Mouse (Mus musculus) brain, embryonic 18.5 days (tissue): Measurements from ENCODE around the gene Kdm6b.

Experiments
- DNase-seq: peaks from one replicate; pipeline ENCODE4 v3.0.0-alpha.2; 2012; ENCODE audit warnings: low read depth, low spot score

Kdm6b gene

DNA sequence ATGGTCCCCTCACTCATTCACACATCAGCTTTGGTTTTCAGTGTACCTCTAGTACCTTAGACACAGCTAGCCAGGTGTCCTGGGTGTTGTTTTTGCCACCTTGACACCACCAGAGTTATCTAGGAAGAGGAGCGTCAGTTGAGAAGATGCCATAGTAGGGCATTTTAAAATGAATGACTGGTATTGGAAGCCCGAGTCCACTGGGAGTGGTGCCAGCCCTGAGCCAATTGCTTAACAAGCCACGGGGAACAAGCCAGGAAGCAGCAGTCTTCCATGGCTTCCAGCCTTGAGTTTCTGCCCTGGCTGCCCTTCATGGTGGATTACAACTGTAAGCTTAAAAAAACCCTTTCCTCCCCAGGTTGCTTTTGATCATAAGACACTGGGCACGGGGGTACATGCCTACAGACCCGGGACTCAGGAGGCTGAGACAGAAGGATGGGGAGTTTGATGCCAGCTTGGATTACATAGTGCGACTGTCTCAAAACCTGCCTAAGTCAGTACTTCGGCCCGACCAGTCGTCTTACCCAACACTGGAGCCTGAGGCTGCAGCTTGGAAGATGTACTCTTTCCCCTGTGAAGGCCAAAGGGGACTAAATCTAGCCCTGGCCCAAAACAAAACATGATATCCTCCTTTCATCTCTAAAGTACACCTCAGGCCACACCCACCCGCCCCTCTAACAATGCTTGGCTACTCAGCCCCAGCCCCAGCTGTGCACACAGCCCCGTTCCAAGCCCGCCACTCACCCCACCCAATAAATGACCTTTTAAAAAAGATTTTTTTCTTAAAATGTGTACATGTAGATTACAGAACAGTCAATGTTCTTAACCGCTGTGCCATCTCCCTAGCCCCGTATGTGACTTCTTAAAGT lies 23.7 kb downstream of the Kdm6b start:
- DNase-seq: no peak

DNA sequence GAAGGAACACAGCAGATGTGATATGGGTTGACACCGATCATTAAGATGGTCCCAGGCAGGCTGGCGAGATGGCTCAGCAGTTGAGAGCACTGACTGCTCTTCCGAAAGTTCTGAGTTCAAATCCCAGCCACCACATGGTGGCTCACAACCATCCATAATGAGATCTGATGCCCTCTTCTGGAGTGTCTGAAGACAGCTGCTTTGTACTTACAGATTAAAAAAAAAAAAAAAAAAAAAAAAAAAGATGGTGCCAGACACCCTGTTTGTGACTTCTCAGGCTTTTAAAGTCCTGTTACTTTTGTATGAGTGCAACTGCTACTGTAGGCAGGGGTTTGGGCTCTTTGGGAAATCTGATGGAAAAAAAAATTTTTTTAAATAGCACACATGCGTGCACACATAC lies 24.8 kb downstream of the Kdm6b start:
- no peak for DNase-seq

DNA sequence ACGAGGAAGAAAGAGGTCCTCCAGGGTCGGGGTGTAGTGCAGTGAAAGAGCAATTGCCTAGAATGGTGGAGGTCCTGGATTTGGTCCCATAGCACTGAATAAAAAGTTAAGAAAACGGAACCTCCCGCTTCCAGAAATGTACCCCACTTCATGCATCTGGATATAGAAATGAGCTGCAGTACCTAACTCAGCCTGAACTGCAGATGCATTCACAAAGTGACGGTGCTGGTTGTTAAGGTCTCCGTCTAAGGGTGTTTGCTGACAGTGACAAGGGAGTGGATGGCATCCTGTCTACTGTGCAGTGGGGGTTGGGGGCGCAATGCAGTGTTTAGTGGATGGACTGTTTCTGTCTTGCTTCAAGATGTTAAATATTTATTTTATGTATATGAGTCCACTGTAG lies 26.7 kb downstream of the Kdm6b start:
- DNase-seq: no peak

DNA sequence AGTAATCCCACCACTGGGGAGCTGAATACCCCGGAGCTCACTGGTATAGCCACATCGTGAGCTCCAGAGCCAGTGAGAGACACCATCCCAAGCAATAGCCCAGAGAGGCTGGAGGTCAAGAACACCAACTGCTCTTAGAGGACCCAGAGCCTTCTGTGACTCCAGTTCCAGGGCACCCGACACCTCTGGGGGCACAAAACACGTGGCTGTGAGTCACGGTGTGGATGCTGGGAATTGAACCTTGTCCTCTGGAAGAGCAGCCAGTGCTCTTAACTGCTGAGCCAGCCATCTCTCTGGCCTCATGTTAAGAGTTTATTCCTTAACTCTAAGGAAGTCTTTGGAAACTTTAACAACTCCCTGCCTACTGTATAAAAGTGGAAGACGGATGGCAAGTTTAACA lies 28.5 kb downstream of the Kdm6b start:
- DNase-seq: no peak

DNA sequence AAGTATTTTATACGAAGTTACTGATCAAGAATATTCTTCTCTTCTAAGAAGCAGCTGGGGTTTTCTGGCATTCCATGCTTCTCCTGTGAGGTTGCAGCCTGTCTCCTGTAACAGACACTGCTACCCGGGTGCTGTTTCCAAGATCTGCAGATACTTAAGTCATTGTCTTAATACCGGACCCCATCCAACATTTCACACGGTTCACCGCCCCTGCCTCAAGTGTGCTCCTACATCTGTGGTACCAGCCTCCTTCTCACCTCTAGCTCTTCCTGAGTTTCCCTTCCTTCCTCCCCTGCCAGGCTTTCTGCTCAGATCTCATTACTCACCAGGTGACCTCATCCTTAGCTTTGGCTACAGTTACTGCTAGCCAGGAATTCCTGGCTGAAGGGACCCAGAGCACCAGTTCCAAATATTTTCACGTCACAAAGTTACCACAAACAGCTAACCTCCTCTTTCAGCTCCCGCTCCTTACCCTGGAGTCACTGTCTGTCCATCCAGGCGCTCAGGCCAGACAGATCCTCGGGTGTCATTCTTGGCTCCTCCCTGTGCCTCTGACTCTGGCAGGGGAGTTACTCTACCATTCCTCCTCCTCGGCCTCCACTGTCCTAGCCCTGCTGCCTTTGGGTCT lies 30.9 kb downstream of the Kdm6b start:
- DNase-seq: no peak

DNA sequence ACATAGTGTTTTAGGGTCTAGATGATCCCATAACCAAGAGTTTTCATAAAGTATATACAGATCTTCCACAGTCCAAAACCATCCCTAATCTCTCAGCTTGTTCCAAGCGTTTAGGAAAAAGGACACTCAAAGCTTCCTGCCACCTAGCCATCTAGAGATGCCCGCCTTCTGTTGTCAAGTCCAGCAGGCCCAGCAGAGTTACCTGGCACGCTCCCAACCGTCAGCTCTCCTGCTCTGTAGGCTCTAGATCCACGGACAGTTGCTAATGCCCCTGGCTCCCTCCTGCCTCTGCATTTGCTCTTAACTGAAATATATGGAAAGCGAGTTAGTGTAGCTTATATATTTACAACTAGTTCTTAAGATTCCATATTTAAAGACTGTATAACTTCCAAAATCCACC lies 32.1 kb downstream of the Kdm6b start:
- DNase-seq: no peak

DNA sequence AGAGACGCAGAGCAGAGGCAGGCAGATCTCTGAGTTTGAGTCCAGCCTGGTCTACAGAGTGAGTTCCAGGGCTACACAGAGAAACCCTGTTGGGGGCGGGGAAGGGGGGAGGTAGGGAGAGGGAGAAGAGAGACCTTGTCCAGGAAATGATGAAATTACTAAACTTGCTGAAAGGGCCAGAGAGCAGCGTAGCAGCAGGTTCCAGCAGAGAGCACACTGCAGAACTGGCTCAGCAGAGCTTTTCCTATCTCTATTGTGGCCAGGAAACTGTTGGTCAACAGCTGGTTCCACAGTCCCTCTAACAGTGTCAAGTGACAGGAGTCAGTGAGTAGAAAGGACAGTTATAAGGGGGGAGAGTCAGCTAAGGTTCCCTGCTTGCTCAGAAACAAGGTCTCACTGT lies 33.9 kb downstream of the Kdm6b start:
- no peak for DNase-seq

DNA sequence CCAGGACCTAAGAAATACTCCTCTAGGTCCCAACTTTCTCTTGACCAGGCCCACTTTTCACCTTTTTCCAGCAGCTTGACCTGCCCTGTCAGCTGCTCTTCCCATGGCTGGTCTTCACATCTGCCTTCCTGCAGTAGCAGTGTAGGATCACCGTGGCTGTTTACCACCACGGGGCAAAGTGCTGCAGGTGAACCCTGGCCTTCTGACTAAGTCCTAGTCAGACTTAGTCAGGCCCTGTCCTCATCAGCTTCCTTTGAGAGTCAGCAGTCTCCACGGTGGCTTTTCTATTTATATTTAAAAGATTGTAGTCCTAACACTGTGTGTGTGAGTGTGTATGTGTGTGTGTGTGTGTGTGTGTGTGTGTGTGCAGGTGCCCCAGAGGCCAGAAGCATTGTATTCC lies 35.7 kb downstream of the Kdm6b start:
- no peak for DNase-seq

DNA sequence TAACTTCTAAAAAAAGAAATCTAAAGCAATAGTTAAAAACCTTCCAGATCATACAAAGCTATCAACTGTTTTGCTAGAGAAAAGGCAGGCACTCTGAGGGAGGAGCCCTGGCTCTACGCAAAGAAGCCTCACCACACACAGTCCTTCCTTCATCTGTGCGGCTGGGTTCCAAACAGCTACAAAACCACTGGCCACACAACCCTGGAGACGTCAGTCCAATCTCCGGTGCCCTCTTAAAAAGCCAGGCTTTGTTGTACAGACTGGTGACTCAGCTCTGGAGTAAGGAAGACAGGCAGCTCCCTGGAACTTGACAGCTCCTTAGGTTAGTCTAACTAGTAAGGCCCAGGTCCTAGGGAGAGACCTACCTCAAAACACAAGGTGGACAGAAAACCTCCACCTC lies 37.8 kb downstream of the Kdm6b start:
- no peak for DNase-seq

DNA sequence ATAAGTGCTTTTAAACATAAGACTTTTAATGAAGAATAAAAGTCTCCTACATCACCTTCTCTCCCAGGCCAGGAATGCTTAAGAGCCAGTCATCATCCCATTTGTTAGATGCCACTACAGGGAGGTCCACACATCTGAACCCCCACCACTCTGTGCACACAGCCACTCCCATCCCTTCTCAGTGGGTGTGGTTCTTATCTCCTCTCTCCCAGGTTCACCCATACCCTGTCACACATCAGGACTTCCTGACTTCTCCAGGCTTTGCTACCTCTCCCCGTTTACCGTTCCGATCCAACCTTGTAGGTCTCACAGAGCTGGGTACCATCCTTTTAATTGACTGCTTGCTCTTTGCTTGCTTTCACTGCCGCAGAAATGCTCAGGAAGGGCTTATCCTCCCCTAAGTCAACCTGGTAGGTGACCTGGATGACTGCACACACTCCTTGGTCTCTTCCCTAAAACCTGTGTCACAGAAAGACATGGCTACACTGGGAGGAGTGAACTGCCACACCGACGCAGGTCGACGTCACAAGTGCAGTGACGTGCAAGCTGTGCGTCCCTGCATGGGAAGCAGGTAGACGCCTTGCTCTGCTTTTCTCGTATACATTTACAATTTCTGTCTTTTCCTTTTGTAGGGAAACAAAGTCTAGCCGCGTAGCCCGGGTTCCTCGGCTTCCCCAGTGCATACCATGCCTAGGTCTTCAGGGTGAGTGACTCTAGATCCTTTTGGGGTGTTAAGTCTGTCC lies 40.1 kb downstream of the Kdm6b start:
- no peak for DNase-seq

DNA sequence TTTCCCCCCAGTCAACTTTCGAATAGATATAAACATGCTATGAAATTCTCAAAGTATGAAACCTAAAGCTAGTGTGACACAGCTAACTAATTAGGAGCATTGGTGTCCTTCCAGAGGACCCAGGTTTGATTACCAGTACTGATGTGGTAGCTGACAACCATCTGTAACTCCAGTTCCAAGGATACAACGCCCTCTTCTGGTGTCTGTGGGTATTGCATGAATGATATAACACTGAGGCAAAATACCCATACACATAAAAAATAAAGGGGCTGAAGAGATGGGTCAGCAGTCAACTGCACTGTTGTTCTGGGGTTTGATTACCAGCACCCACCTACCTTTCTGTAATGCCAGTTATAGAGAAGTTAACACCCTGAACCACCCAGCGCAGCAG lies 40.7 kb downstream of the Kdm6b start:
- DNase-seq: no peak

DNA sequence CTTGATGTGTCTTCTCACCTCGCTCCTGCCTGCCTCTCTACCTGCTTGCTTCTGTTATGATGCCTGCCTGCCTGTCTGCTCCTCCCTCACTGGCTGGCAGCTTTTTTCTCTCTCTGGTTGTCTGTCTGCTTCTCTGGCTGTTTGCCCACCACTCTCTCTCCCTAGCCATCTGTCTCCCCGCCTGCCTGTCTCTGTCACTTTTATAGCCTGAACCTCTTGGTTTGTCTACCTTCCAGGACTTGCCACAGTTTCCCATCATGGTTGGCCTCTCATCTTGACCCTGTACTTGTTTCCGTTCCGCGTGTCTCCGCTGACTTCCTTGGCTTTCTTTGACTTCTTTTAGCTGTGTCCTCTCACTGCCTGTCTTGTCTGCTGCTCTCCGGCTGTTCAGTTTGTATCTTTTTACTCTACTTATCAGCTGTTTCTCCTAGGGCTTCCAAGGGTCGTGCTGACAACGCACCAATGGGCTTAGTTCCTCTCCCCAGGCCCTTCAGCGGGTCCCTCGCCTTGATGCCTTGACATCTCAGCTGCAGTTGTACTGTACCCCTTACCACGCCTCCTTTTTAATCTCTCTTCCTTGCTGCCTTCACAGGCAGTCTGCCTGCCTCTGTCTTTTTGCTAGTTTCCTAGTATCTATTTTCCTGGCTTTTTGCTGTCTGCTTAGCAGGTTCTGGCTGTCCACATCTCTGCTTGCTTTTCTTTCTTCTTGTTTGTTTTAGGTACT lies 41.3 kb downstream of the Kdm6b start:
- no peak for DNase-seq

DNA sequence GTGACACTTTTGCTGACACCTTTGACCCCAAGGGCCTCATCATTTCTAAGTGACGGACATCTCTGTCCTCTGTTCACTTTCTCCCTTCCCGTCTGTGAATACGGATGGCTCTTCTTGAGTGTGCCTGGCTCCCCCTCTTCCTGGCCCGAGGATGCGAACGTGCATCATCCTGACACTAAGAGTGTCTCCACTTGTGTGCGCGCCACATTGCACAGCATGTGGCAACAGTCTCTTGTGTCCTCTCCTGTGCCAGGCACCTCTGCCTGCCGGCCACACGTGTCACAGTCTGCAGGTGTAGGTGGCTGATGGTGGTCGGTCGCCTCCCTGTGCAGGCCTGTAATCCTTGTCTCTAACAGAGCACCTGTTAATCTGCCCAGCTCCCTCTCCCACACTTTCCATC lies 41.9 kb downstream of the Kdm6b start:
- no peak for DNase-seq

DNA sequence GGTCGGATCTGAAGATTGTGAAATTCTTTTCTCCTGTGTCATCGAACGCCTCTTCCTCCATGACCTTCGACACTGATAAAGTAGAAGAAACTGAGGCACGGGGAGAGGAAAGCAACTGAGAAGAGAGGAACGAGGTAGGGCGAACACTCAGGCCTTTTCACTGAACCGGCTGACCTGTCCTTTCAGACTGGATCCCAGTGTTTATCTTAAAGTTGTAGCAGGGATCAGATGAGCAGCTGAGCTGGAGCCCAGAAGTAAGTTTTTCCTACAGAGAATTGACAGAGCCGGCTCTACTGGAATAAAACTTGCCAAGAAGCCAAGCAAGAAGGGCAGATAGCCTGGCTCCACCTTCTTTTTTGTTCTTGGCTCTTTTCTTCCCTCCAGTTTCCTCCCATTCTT lies 42.7 kb downstream of the Kdm6b start:
- no peak for DNase-seq

DNA sequence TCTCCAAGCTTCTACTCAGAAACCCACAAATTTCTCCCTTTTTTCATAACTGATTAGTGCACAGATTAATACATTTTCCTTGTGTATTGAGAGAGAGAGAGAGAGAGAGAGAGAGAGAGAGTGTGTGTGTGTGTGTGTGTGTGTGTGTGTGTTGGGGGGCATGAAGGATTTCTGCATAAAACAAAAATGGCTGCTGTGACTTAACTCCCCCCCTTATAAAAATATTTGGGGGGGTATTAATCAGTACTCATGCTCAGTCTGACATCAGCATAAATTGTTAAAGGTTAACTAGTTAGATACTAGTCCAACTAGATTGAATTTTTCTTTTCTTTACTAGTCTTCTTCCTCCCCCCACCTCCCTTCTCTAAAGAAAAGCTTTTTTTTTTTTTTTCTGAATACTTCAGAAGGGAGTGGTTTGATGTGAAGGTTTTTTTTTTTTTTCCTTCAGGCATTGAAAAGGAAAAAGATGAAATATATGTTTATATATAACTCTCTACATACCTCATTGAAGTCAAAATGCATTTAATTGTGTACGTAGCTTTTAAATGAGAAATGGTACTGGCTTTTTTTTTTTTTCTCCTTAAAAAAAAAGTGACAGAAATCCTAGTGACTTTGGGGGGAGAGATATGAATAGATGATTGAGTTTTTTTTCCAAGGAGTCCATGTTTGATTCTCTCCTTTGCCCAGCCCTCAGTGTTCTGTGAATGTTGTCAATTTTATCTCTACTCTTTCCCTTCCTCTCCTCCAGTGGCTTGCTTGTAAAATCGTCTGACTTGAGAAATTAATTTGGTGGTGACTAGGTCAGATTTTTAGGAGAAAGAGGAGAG lies 43.3 kb downstream of the Kdm6b start:
- no peak for DNase-seq

DNA sequence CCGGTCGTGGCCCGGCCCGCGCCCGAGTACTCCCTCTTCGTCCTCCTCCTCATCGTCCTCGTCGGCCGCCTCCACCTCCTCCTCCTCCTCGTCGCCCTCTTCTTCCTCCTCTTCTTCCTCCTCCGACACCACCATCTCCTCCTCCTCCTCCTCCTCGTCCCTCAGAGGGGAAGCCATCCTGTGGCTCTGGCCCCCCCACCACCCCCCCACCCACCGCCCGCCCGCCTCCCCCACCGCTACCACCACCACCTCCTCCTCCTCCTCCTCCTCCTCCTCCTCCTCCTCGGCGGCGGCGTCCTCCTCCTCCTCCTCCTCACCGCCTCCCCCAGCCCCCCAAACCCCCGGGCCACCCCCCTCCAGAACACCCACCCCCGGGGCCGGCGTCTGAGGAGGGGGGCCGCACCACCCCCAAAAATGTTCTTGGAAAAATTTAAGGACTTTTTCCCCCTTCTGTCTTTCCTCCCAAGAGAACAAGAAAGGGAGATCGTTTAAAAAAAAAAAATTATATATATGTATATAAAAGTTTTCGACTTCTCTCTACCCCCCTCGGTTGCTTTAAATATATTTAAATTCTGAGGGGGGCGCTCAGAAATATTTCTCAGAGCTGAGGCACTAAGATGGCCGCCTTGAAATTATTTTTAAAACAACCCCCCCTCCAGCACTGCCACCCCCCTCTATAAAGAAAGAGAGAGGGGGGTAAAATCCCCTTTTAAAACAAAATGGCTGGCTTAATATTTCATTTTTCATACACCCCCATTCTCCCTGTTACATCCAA lies 44.1 kb downstream of the Kdm6b start, which contains the start of gene Chd3:
Gene Chd3, minus strand, starts transcription at position 192 of the 775 bp plus-strand sequence.
- no peak for DNase-seq

DNA sequence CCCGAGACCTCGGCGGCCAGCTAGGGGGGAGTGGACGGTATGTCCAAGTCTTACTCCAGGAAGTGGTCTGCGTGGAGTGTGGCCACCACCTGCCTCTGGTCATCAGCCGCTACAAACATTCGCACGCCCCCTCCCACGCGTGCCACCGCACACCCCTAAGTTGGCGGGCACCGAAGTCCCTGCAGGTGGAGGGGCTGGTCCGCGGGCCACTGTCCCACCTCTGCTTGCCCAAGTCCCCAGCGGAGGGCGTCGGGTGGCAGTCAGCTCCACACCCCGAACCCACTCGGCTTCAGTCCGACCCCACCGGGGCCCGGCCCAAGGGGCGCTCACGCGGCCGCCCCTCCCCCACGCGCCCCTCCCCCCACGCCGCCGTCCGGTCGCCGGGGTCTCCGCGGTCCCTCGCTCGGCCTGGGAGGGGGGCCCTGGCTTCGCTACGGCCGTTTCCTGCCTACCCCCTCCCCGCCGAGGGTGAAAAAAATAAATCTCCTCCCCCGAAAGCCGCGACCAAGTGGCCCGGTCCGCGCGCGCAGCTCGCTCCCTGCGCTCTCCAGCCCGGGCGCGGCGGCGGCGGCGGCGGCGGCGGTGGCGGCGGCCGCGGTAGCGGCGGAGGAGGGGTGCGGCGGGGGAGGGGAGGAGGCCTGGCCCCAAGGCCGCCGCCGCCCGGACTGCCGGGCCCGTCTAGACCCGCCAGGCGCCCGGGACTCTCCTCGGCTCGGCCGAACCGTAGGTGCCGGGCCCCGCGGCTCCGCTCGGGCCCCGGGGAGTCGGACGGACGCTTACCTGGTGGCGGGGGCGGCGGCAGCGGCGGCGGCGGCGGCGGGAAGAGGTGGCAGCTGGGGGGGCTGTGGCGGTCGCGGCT lies 44.9 kb downstream of the Kdm6b start:
- no peak for DNase-seq

DNA sequence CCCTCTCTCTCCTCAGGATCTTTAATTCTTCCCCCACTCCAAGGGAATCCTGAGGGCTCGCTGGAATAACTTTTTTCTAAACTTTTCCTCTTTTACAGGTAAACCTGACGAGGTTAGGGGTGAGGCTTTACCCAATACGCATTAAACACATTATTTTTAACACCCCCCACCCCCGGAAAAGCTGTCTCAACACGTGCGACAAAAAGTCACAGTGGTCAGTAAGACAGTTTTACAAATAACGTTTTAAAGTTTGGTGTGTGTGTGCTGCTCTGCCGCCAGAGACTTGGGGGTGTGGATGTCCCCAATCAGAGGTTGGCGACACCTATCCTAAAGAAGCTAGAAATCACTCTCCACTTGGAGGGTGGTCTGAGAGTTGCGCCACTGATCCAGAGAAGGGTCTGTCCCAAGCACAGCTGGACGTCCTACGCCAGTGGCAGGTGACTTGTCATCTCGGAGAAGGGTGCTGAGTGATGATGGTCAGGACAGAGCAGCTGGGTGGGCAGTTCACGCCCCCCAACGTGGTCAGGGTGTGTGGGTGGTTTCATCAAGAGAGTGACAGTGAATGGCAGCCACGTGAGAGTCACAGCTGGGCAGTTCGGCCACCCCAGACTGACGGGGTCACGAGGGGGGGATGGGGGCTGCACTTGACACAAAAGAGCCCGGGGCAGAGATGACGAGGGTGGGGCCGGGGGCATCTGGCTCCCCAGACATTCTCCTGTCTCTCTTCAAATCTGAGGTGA lies 45.7 kb downstream of the Kdm6b start:
- DNase-seq: no peak
